In genomic region chr5:113772450-113772895, GRCm38 (mm10) we compare ENCODE assay signal across 8 mouse cellular contexts. TPM values are rescaled to one million over a fixed set of nuclear protein-coding genes. Genes with fewer than 3 reads are reported as not detected.
A peak's percentile ranks its signal among the peaks of the same experiment; 100 is the strongest.
DNase-seq lines count a peak whose midpoint lies in the region; ATAC-seq and TF ChIP-seq lines count a peak whose summit lies in the region.

Sart3 (minus strand) TSS chr5:113772510.
Iscu (plus strand) TSS chr5:113772748.

- peak within 1 kb of the TSS; percentile 92 for H3K9ac ChIP-seq in CH12.LX (ENCODE audit: insufficient read depth, low read depth)
- peak within 1 kb of the TSS; percentile 98 for H3K9ac ChIP-seq in forebrain, embryonic 11.5 days (ENCODE audit: low read length)
- peak within 1 kb of the TSS; percentile 97 for H3K9ac ChIP-seq in heart, embryonic 16.5 days (ENCODE audit: low read length)
- H3K9ac ChIP-seq in liver, embryonic 15.5 days, result peak within 1 kb of the TSS; percentile 91
- peak within 1 kb of the TSS; percentile 95 for H3K9ac ChIP-seq in neural tube, embryonic 12.5 days

- in situ Hi-C loops in CH12.LX (cut with MboI; ENCODE audit: low pct_ligation_motif_present, low pct_unique_long_range_greater_than_20kb, low sequenced_read_pairs), result loop anchor here (10.0 kb wide), 1 partner anchor 62 kb away; the partner anchor contains the start of gene Selplg

- peaks cover 38 to 50% of the 10 kb centered on the region in 2 experiments for H3K36me3 ChIP-seq in CH12.LX (replicated peaks in 1 of 2; ENCODE audit: control insufficient read depth in 1 of 2, insufficient read depth in 1 of 2, low read length in 1 of 2)
- H3K36me3 ChIP-seq in forebrain, embryonic 11.5 days (ENCODE audit: control insufficient read depth, insufficient read depth, low read length), result peaks cover 14% of the 10 kb centered on the region; the same call in 1 of the 2 replicates
- H3K36me3 ChIP-seq in heart, embryonic 16.5 days (ENCODE audit: control insufficient read depth, insufficient read depth), result peaks cover 36% of the 10 kb centered on the region
- peaks cover 49% of the 10 kb centered on the region for H3K36me3 ChIP-seq in liver, embryonic 15.5 days (replicated peaks)
- H3K36me3 ChIP-seq in neural tube, embryonic 12.5 days, result peaks cover 40% of the 10 kb centered on the region

- H3K27me3 ChIP-seq in CH12.LX (replicated peaks), result no peaks in the 10 kb centered on the region
- no peaks in the 10 kb centered on the region for H3K27me3 ChIP-seq in forebrain, embryonic 11.5 days (ENCODE audit: control insufficient read depth, insufficient read depth, low read length)
- H3K27me3 ChIP-seq in heart, embryonic 16.5 days (ENCODE audit: control insufficient read depth, insufficient read depth, low read length), result no peaks in the 10 kb centered on the region
- no peaks in the 10 kb centered on the region for H3K27me3 ChIP-seq in liver, embryonic 15.5 days
- no peaks in the 10 kb centered on the region for H3K27me3 ChIP-seq in neural tube, embryonic 12.5 days (replicated peaks)

- no peaks in the 10 kb centered on the region for H3K9me3 ChIP-seq in CH12.LX (replicated peaks; ENCODE audit: low read length)
- H3K9me3 ChIP-seq in forebrain, embryonic 11.5 days (ENCODE audit: control insufficient read depth, low read length), result no peaks in the 10 kb centered on the region
- H3K9me3 ChIP-seq in heart, embryonic 16.5 days (replicated peaks; ENCODE audit: control insufficient read depth, low read length), result no peaks in the 10 kb centered on the region
- H3K9me3 ChIP-seq in liver, embryonic 15.5 days (replicated peaks), result no peaks in the 10 kb centered on the region
- H3K9me3 ChIP-seq in neural tube, embryonic 12.5 days, result no peaks in the 10 kb centered on the region

- H3K4me2 ChIP-seq in CH12.LX (ENCODE audit: insufficient read depth, low read depth, poor library complexity, severe bottlenecking), result peak within 1 kb of the TSS; percentile 99
- peak within 1 kb of the TSS; percentile 70 for H3K4me2 ChIP-seq in forebrain, embryonic 11.5 days (ENCODE audit: low read depth, low read length, severe bottlenecking)
- peak within 1 kb of the TSS; percentile 97 for H3K4me2 ChIP-seq in heart, embryonic 16.5 days (ENCODE audit: low read depth, low read length)
- H3K4me2 ChIP-seq in liver, embryonic 15.5 days, result peak within 1 kb of the TSS; percentile 92
- H3K4me2 ChIP-seq in neural tube, embryonic 12.5 days (replicated peaks), result peak within 1 kb of the TSS; percentile 97

- dilution Hi-C loops in CH12.LX (cut with MboI; ENCODE audit: extremely low pct_ligation_motif_present, extremely low pct_unique_long_range_greater_than_20kb, low sequenced_read_pairs), result no loop called here

- peak; percentile 92 for DNase-seq in CH12.LX (ENCODE audit: extremely low read depth)
- peak; percentile 85 for DNase-seq in c-Kit-positive CD71-positive TER-119-negative erythroid progenitor cells, embryonic 14.5 days (ENCODE audit: low read depth)
- DNase-seq in forebrain, embryonic 11.5 days (ENCODE audit: low spot score), result peak; percentile 97
- peak; percentile 93 to 97 for DNase-seq in kidney, postnatal 36 days
- DNase-seq in telencephalon, adult 2 months (ENCODE audit: low read depth, low spot score), result peak; percentile 92

- no peak for TF ChIP-seq CTCF in CH12.LX (conservative IDR thresholded peaks at IDR 0.05 in 1 of 2, IDR thresholded peaks at IDR 0.05 in 1 of 2; ENCODE audit: low read depth in 2 of 2, low read length in 2 of 2)

- peak; percentile 74 for TF ChIP-seq POLR2A in CH12.LX (IDR thresholded peaks at IDR 0.05; ENCODE audit: low read depth, low read length)

- peak within 1 kb of the TSS; percentile 82 for H3K27ac ChIP-seq in CH12.LX (ENCODE audit: insufficient read depth, low read depth)
- H3K27ac ChIP-seq in forebrain, embryonic 11.5 days (ENCODE audit: low read depth, low read length), result peak within 1 kb of the TSS; percentile 98
- H3K27ac ChIP-seq in heart, embryonic 16.5 days (ENCODE audit: low read length), result peak within 1 kb of the TSS; percentile 95
- peak within 1 kb of the TSS; percentile 91 for H3K27ac ChIP-seq in liver, embryonic 15.5 days (replicated peaks)
- peak within 1 kb of the TSS; percentile 96 for H3K27ac ChIP-seq in neural tube, embryonic 12.5 days

- TF ChIP-seq RAD21 in CH12.LX (IDR thresholded peaks at IDR 0.05; ENCODE audit: low read depth, low read length), result no peak

- peak; percentile 87 for ATAC-seq in forebrain, embryonic 11.5 days (replicated peaks; ENCODE audit: low FRiP score)
- ATAC-seq in heart, embryonic 16.5 days (replicated peaks; ENCODE audit: extremely low read depth, insufficient read depth, low FRiP score), result peak; percentile 85
- ATAC-seq in liver, embryonic 15.5 days (ENCODE audit: insufficient read depth), result peak; percentile 78
- ATAC-seq in neural tube, embryonic 12.5 days (ENCODE audit: low FRiP score, low read depth), result peak; percentile 87

- peaks cover 53% of the 10 kb centered on the region for H3K79me2 ChIP-seq in CH12.LX (replicated peaks; ENCODE audit: control insufficient read depth, extremely low read depth, insufficient read depth, poor library complexity, severe bottlenecking)

- no peak for TF ChIP-seq EP300 in CH12.LX (IDR thresholded peaks at IDR 0.05; ENCODE audit: low read length)

- H3K4me1 ChIP-seq in CH12.LX (ENCODE audit: control insufficient read depth in 1 of 2, insufficient read depth in 2 of 2), result peaks cover 42 to 67% of the 10 kb centered on the region in 2 experiments
- 0 out of 2 replicates have a peak, but pooled peaks cover 8% of the 10 kb centered on the region for H3K4me1 ChIP-seq in forebrain, embryonic 11.5 days (replicated peaks; ENCODE audit: control insufficient read depth, insufficient read depth, low read length)
- H3K4me1 ChIP-seq in heart, embryonic 16.5 days (ENCODE audit: control insufficient read depth, insufficient read depth, low read length), result peaks cover 22% of the 10 kb centered on the region
- peaks cover 43% of the 10 kb centered on the region for H3K4me1 ChIP-seq in liver, embryonic 15.5 days (replicated peaks)
- H3K4me1 ChIP-seq in neural tube, embryonic 12.5 days, result peaks cover 21% of the 10 kb centered on the region

- under 1% methylated on average over 49 of the region's 49 CpGs for WGBS in forebrain, embryonic 11.5 days
- WGBS in heart, embryonic 16.5 days, result under 1% methylated on average over 49 of the region's 49 CpGs
- WGBS in liver, embryonic 15.5 days (ENCODE audit: insufficient replicate concordance), result under 1% methylated on average over 45 of the region's 49 CpGs
- WGBS in neural tube, embryonic 12.5 days, result under 1% methylated on average over 49 of the region's 49 CpGs

- peak within 1 kb of the TSS; percentile 98 to 100 (median 98) for H3K4me3 ChIP-seq in CH12.LX (replicated peaks in 1 of 3; ENCODE audit: low read depth in 2 of 3, low read length in 2 of 3, poor library complexity in 1 of 3)
- peak within 1 kb of the TSS; percentile 100 for H3K4me3 ChIP-seq in forebrain, embryonic 11.5 days (ENCODE audit: low read depth, low read length)
- H3K4me3 ChIP-seq in heart, embryonic 16.5 days (ENCODE audit: low read length), result peak within 1 kb of the TSS; percentile 99
- peak within 1 kb of the TSS; percentile 95 for H3K4me3 ChIP-seq in liver, embryonic 15.5 days (replicated peaks)
- peak within 1 kb of the TSS; percentile 100 for H3K4me3 ChIP-seq in neural tube, embryonic 12.5 days

TF ChIP-seq in CH12.LX, 34 proteins besides CTCF, POLR2A, EP300 and RAD21 (continues in another document):
- TF ChIP-seq ZC3H11A (IDR thresholded peaks at IDR 0.05; ENCODE audit: low read depth, low read length) (no peak), KAT2A (IDR thresholded peaks at IDR 0.05; ENCODE audit: insufficient replicate concordance, low read length) (peak; percentile 79; the same call in 1 of the 2 replicates), GABPA (IDR thresholded peaks at IDR 0.05; ENCODE audit: insufficient replicate concordance, low read depth, low read length) (peak; percentile 32; the same call in 1 of the 2 replicates), RCOR1 (conservative IDR thresholded peaks at IDR 0.05; ENCODE audit: low read depth, low read length) (no peak), MYC (IDR thresholded peaks at IDR 0.05; ENCODE audit: low read depth, low read length) (peak; percentile 77; the same call in 1 of the 2 replicates), CHD1 (IDR thresholded peaks at IDR 0.05; ENCODE audit: low read depth, low read length) (no peak), NRF1 (IDR thresholded peaks at IDR 0.05; ENCODE audit: low read depth, low read length) (peak; percentile 92), SMC3 (IDR thresholded peaks at IDR 0.05; ENCODE audit: low read depth, low read length) (no peak), POLR2AphosphoS2 (IDR thresholded peaks at IDR 0.05; ENCODE audit: low read depth, low read length) (no peak), E2F4 (IDR thresholded peaks at IDR 0.05; ENCODE audit: insufficient replicate concordance, low read depth, low read length) (peak; percentile 93; the same call in 1 of the 2 replicates), MXI1 (IDR thresholded peaks at IDR 0.05; ENCODE audit: low read depth, low read length) (peak; percentile 98), SIN3A (IDR thresholded peaks at IDR 0.05; ENCODE audit: low read length) (no peak; the same call in none of the 2 replicates), UBTF (IDR thresholded peaks at IDR 0.05; ENCODE audit: low read depth, low read length) (peak; percentile 57; the same call in 1 of the 2 replicates), TBP (conservative IDR thresholded peaks at IDR 0.05; ENCODE audit: low read depth, low read length) (peak; percentile 61; the same call in 1 of the 2 replicates), PAX5 (IDR thresholded peaks at IDR 0.05; ENCODE audit: low read length) (no peak), CHD2 (IDR thresholded peaks at IDR 0.05; ENCODE audit: low read length) (no peak)

RNA-seq across cellular contexts. Expression of gene Sart3, which starts in this region (rescaled TPM):
- total RNA-seq in CH12.LX (2012; rRNA removed) (66.1 and 67.0 TPM in 2 replicates), CH12.LX (2014; rRNA removed) (27.2 and 28.8 TPM in 2 replicates)
- 104 and 113 TPM in 2 replicates for polyA plus RNA-seq in CH12.LX (2012; ENCODE audit: insufficient read length, low read depth)
- polyA plus RNA-seq in forebrain, embryonic 11.5 days (2014; fragmentation: Nextera tagmentation; extraction: Ambion mirVana), result 77.5 and 81.8 TPM in 2 replicates
- 31.6 TPM in 2 replicates for polyA plus RNA-seq in heart, embryonic 16.5 days (2015; fragmentation: Nextera tagmentation; extraction: Ambion mirVana)
- polyA plus RNA-seq in liver, embryonic 15.5 days (2015; fragmentation: Nextera tagmentation; extraction: Ambion mirVana), result 17.5 and 20.7 TPM in 2 replicates
- polyA plus RNA-seq in neural tube, embryonic 12.5 days (2016; fragmentation: Nextera tagmentation; extraction: Ambion mirVana), result 66.2 and 69.1 TPM in 2 replicates

RNA-seq across cellular contexts. Expression of gene Iscu, which starts in this region (rescaled TPM):
- total RNA-seq in CH12.LX (2012; rRNA removed), result 79.3 and 81.5 TPM in 2 replicates
- 70.6 and 72.1 TPM in 2 replicates for total RNA-seq in CH12.LX (2014; rRNA removed)
- polyA plus RNA-seq in CH12.LX (2012; ENCODE audit: insufficient read length, low read depth), result 83.0 and 86.7 TPM in 2 replicates
- 99.4 and 105 TPM in 2 replicates for polyA plus RNA-seq in forebrain, embryonic 11.5 days (2014; fragmentation: Nextera tagmentation; extraction: Ambion mirVana)
- polyA plus RNA-seq in heart, embryonic 16.5 days (2015; fragmentation: Nextera tagmentation; extraction: Ambion mirVana), result 118 and 136 TPM in 2 replicates
- polyA plus RNA-seq in liver, embryonic 15.5 days (2015; fragmentation: Nextera tagmentation; extraction: Ambion mirVana), result 79.1 and 85.3 TPM in 2 replicates
- 101 and 105 TPM in 2 replicates for polyA plus RNA-seq in neural tube, embryonic 12.5 days (2016; fragmentation: Nextera tagmentation; extraction: Ambion mirVana)

Comparison
In these comparisons a context has a peak if more than half of its experiments do, and no peak if none do; other contexts are left out.
1. Peak in every context shown above with its lines: DNase-seq, ATAC-seq, H3K4me3 ChIP-seq and H3K27ac ChIP-seq.